Mouse (Mus musculus): ENCODE measurements around the gene Pcnx3.
A peak's percentile ranks its signal among the peaks of the same experiment; 100 is the strongest.

DNA sequence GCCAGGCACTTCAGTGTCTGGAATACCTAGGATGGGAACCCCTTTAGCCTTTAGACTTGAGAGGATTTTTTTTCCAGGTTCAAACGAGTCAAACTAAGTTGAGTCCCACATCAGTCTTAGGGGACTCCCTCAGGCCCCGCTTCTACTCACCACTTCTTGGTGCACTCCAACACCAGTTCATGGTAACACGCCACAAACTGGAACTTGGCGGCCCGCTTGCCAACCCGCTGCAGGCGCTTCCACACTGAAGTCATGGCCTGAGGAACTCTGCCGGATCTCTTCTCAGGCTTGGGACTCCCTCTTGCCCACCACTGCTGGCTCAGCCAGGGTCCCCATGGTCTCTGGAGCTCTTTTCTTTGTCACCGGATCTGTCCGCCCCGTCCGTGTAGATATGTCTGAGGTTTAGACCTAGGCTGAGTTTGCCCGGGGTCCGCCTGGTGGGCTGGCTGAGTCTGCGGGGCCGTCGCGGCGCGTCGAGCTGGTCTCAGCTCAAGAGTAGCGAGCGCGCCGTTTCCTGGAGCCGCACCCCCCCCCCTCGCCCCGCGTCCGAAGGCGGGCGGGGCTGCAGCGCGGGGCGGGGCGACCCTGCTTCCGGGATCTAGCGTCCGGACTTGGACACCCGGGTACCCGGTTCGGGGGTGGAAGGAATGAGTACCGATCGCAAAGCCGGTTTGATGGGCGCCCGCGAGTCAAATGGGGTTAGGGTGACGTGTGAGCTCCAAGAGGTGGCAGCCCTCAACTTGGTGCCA lies 37.2 kb upstream of the Pcnx3 start, which contains the start of gene Ehbp1l1:
- TF ChIP-seq CTCF (IDR thresholded peaks at IDR 0.05; ENCODE audit: control insufficient read depth, insufficient read depth, insufficient replicate concordance, low read depth, low read length): no peak
- TF ChIP-seq POLR2A (IDR thresholded peaks at IDR 0.05; ENCODE audit: control insufficient read depth, low read depth, low read length): peak; percentile 45
